Mouse (Mus musculus) cerebellum, adult 11-12 months (tissue): Measurements from ENCODE around the gene Rabep1.

ENCODE experiments used
- DNase-seq: peaks from one replicate; pipeline ENCODE4 v3.0.0; 2022

Rabep1 gene

GRCm38 (mm10) chr11:70844559-70845456 is at the start of gene Rabep1:
TSS of gene Rabep1 (plus strand) at chr11:70844778.
- DNase-seq: peak; percentile 93

GRCm38 (mm10) chr11:70802208-70802864 is 42.2 kb upstream of the Rabep1 start:
- no peak for DNase-seq

- no peak for DNase-seq
These were observed 41.7 kb upstream of the Rabep1 start for GRCm38 (mm10) chr11:70802865-70803261.

GRCm38 (mm10) chr11:70803711-70804200 is 40.8 kb upstream of the Rabep1 start:
- DNase-seq: no peak

GRCm38 (mm10) chr11:70804395-70804794 is 40.2 kb upstream of the Rabep1 start:
- DNase-seq: no peak

- DNase-seq: no peak
These were observed 38.9 kb upstream of the Rabep1 start for GRCm38 (mm10) chr11:70805641-70806175.

- DNase-seq: no peak
These were observed 37.9 kb upstream of the Rabep1 start for GRCm38 (mm10) chr11:70806697-70807096.

GRCm38 (mm10) chr11:70807630-70808029 is 36.9 kb upstream of the Rabep1 start:
- no peak for DNase-seq

- DNase-seq: no peak
These were observed 36.5 kb upstream of the Rabep1 start for GRCm38 (mm10) chr11:70808101-70808500.

GRCm38 (mm10) chr11:70809011-70809410 is 35.6 kb upstream of the Rabep1 start:
- no peak for DNase-seq

GRCm38 (mm10) chr11:70811041-70811440 is 33.5 kb upstream of the Rabep1 start:
- DNase-seq: no peak

GRCm38 (mm10) chr11:70811471-70812240 is 32.9 kb upstream of the Rabep1 start:
- DNase-seq: peak; percentile 8

GRCm38 (mm10) chr11:70812365-70812764 is 32.2 kb upstream of the Rabep1 start, which contains the start of gene Scimp:
TSS of gene Scimp (minus strand) at chr11:70812586.
- no peak for DNase-seq

GRCm38 (mm10) chr11:70815071-70815470 is 29.5 kb upstream of the Rabep1 start:
- no peak for DNase-seq

GRCm38 (mm10) chr11:70815498-70816078 is 29.0 kb upstream of the Rabep1 start:
- DNase-seq: peak; percentile 21

GRCm38 (mm10) chr11:70816770-70817169 is 27.8 kb upstream of the Rabep1 start:
- DNase-seq: no peak

- DNase-seq: no peak
These were observed 24.5 kb upstream of the Rabep1 start for GRCm38 (mm10) chr11:70820120-70820519.

GRCm38 (mm10) chr11:70821728-70822591 is 22.6 kb upstream of the Rabep1 start:
- peak; percentile 48 for DNase-seq

GRCm38 (mm10) chr11:70826207-70826606 is 18.4 kb upstream of the Rabep1 start:
- no peak for DNase-seq

- no peak for DNase-seq
These were observed 15.5 kb upstream of the Rabep1 start for GRCm38 (mm10) chr11:70828975-70829615.

GRCm38 (mm10) chr11:70831201-70831600 is 13.4 kb upstream of the Rabep1 start:
- no peak for DNase-seq
